Mouse (Mus musculus): ENCODE measurements around the gene Tmprss9.
A peak's percentile ranks its signal among the peaks of the same experiment; 100 is the strongest.

Tmprss9 gene

DNA sequence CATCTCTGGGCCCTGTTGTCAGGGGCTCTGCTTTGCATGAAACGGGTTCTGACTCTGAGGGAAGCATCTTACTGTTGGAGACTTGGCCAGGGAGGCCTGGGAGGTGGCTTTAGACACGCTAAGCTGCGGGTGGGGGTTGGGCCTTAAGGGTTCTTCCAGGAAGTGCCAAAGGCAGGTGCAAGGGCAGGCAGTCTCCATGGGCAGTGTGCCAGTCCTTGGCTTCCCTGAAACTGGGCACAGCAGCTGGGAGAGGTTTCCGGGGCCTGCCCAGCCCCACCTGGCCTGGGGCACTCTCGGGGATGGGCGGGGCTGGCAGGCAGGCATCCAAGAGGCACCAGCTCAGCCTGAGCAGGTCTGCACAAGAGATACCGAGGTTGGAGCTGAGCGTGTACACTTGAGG lies 66.0 kb downstream of the Tmprss9 start:
- no peak for DNase-seq (ENCODE audit: low read depth, low spot score)

DNA sequence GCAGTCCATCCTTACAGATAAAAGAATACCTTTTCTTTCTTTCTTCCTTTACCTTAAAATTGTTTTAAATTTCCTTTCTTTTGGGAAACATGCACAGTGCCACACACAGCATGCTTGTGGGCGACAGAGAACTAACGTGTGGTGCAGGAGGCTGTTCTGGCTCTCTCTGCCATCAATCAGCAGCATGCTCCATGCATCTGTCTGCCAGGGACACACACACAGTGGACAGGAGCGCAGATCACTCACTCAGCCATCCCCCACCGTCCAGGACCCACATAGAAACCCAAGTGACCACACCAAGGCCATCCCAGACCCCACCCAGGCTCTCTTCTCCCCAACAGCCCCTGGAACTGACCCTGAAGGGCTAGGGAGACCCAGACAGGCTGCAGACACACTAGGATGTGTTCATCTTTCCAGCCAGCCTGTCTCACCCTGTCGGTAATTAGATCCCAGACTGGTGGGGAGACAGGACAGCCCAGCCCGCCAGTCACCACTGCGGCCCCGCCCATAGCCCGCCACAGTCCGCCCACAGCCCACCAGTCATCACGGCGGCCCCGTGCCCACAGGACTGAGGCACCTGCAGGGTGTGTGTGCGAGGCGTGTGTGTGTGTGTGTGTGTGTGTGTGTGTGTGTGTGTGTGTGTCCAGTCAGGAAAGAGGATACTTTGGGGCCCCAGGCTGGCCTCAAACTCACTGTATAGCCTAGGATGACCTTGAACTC lies 67.3 kb downstream of the Tmprss9 start:
- no peak for DNase-seq (ENCODE audit: low read depth, low spot score)

DNA sequence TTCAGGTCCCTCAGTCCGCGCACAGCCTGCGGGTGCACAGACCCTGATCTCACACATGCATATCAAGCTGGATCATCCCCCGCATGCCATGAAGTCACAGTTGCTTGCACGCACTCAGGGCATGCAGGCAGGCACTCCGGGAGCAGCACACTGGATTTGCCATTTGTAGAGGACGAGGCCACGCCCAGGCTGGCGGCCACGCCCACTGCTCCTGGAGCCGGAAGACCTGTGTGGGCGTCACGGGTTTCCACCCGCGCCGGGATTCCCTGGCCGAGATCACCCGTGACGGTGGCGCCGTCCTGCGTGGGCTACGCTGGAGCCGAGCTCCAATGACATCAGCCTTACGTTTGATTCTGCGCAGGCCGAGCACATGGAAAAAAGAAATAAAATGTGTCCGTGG lies 68.0 kb downstream of the Tmprss9 start:
- peak; percentile 72 for DNase-seq (ENCODE audit: low read depth, low spot score)

DNA sequence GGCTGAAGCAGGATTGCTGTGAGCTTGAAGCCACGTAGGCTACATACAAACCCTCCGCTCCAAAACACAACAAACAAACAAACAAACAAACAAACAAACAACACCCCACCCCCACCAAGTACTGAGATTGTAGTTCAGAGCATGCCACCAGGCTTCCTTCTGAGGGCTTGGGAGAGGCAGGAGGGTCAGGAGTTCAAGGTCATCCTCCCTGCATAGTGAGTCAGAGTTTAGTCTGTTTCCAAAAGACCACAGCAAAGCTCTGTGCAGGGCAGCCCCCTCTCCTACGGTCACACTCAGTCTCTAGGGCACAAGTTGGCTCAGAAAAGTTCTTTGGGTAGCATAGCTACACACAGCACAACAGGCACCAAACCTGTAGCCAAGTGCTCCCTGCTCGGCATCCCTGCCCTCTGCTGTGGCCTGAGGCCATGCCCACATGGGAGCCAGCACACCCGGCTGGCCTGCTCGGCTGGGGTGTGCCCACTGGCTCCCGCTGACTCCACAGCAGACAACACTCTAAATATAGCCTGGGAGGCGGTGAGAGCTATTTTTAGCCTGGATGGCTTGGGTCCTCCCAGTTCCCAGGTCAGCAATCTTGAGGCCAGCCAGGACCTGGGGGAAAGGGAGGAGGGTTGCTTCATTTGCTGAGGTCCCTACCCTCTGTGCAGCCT lies 68.8 kb downstream of the Tmprss9 start:
- DNase-seq (ENCODE audit: low read depth, low spot score), result peak; percentile 88

DNA sequence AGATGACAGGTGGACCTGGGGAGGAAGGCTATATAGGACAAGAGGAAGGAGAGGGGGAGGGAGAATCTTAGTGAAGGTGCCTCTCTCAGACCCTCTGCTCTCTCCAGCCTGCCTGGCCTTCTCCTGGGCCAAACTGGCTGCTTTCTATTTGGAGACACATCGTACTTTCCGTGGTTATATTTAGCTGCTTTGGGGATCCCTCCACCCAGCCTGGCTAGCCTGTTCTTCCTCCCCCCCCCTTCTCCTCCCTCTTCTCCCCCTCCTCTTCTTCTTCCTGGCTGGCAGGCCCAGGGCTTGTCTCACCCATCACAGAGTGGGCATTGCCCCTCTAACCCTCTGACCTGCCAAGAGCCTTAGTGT lies 69.3 kb downstream of the Tmprss9 start:
- no peak for DNase-seq (ENCODE audit: low read depth, low spot score)

DNA sequence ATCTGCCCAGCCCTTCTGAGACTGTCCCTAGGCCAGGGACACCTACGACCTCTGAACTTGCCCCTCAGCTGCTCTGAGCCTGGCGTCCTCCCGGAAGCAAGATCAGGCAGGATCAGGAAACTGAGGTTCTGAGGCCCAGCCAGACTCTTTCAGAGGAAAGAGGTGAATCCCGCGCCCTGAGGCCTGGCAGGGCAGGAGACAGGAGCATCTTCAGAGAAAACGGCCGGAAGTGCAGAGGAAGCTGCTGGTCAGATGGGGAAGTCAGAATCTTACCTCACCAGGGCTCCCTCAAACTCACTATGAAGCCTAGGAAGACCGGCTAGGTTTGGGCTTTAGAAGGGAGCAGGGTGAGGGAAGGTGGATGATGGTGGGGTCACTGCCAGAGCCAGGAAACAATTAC lies 71.3 kb downstream of the Tmprss9 start:
- no peak for DNase-seq (ENCODE audit: low read depth, low spot score)

DNA sequence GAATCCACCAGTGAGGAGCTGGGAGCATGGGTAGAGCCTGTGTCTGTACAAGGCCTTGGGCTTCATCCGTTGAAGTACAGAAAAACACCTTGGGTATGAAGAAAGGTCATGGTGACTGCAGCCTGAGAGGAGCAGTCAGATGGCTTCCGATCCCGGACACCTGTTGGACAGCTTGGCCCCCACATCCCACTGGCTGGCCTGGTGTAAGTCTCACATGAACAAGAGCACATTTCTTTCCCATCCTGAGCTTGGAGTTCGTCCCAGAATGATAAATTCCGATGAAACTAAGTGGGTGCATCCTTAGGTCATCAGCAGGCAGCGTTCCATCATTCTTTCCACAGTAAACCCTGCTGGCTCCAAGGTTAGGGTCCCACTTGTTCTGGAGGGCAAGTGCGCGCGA lies 72.1 kb downstream of the Tmprss9 start:
- DNase-seq (ENCODE audit: low read depth, low spot score), result peak; percentile 56

DNA sequence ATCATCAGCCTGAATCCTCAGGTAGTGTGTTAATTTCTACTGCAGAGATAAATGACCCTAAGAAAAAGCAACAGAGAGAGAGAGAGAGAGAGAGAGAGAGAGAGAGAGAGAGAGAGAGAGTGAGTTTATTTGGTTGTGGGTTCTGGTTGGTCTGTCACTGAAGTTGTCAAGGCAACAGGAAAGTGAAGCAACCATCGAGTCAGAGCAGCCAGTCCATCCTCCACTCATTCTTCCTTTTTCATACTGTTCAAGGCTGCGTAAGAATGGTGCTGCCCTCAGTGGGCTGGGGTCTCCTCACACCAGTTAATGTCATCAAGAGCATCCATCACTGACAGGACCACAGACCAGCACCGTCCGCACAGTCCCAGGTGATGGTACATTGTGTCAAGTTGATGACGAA lies 72.6 kb downstream of the Tmprss9 start:
- DNase-seq (ENCODE audit: low read depth, low spot score), result no peak

DNA sequence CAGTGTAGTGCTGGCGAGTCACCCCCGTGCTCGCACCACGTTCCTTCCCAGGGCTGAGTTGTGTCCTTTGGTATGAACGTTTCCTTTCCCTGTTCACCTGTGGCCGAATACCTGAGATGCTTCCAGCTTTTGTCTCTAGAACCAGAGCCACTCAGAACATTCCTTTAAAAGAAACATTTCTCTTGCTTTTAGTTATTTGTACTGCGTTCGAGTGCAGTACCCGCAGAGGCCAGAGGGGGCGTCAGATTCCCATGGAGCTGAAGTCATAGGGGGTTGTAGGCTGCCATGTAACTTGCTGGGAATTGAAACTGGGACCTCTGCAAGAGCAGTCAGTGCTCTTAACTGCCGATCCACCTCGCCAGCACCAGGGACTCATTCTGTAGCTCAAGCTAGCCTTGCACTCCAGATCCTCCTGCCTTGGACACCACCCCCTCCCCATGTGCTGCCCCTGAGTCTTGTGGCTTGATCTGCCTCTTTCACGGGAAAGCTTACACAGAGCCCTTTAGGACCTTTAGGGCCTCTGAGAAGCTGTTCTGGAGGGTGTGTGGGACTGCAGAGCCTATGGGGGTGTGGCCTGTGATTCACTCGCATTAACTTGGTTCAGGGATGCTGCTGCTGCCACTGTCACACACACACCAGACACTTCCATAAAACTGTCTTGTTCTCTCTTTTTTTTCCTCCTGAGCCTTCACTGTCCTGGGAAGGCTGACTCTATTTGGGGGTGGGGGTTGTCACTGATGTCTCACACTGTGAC lies 75.2 kb downstream of the Tmprss9 start:
- peak; percentile 64 for DNase-seq (ENCODE audit: low read depth, low spot score)

DNA sequence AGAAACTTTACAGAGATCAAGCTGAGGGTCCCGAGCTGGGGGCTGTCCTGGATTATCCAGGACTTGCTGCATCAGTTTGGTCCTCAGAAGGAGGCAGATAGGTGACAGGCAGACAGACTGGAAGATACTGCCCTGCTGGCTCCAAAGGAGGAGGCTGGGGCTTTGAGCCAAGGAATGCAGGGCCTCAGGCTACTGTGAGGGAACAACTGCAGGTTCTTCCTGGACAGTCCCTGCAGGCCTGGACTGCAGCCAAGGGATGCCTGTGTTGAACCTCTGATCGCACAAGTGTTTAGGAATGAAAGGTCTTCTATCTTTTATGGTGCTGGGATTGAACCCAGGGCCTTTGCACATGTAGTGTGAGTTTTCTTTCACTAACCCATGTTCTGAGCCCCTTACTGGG lies 76.2 kb downstream of the Tmprss9 start:
- peak; percentile 91 for DNase-seq (ENCODE audit: low read depth, low spot score)

DNA sequence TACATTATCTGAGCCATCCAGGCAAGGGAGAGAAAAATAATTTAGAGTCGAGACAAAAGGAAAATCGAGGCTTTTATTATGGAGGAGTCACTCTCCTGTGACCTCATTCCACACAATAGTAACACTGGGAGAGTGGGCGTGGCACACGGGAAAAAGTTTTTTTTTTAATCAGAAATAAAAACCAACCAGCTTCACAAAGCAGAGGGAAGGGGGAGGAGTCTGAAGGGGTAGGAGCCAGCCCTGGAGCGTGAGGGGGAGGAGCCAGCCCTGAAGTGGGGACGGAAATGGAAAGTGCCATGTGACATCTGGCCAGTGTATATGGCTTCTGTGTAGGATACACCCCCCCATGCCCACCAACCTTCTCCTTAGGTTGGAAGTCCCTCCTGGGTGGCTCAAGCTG lies 76.9 kb downstream of the Tmprss9 start:
- peak; percentile 79 for DNase-seq (ENCODE audit: low read depth, low spot score)

DNA sequence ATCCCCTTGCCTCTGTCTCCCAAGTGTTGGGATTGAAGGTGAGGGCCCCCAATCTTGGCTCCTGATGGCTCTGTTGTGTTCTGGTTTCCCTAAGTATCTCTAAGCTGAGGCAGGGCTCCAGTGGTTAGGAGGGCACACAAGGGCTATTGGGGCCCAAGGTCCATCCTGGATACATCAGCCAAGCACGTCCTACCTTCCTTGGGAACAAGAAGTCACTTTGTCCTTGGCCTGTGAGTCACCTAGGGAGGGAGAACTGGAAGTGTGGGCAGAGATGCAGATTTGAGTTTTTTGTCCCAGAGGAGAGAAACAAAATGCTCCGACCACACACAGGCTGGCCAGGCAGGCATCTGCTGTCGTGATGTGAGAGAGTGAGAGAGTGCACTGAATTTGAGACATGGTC lies 77.4 kb downstream of the Tmprss9 start:
- DNase-seq (ENCODE audit: low read depth, low spot score), result no peak

All from 3T3-L1 (cell line).